Mouse (Mus musculus) ES-E14 (cell line): ENCODE results near the gene Vsig10.
A peak's percentile ranks its signal among the peaks of the same experiment; 100 is the strongest.

Source experiments
- CHD2 ChIP-seq: IDR thresholded peaks from 2 replicates; pipeline ENCODE4 v1.6.1; 2014; ENCODE audit warnings: mild to moderate bottlenecking, low read depth, low read length, inconsistent platforms
- HCFC1 ChIP-seq: IDR thresholded peaks from 2 replicates; pipeline ENCODE4 v1.6.1; 2012; ENCODE audit warnings: low read length, inconsistent platforms, borderline replicate concordance; ENCODE audit not compliant: insufficient read depth
- ZNF384 ChIP-seq: IDR thresholded peaks from 2 replicates; pipeline ENCODE4 v1.6.1; 2012; ENCODE audit warnings: low read depth, low read length, inconsistent platforms

DNA sequence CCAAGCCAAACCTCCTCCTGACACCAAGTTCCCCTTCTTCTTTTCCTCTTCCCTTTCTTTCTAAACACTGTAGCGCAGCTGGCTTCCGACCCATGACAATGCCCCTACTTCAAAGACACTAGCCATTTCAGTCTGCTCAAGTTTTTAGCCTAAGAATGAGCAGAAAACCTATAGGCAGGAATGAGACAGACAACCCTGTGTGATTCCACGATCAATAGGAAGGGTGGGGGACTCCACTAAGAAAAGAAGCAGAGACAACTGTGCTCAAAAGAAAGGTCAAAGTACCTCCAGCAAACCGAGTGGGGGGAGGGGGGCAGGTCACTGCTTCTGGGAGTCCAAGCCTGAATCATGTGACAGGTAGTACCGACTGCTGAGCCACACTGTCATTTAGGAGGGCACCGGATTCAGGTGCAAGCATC is 77.7 kb downstream of the Vsig10 start:
- TF ChIP-seq CHD2 (peak; percentile 66; the same call in 1 of the 2 replicates), HCFC1 (no peak), ZNF384 (no peak)
